Mouse (Mus musculus): ENCODE measurements around the gene Zmiz1. TPM values are rescaled to one million over a fixed set of nuclear protein-coding genes. Genes with fewer than 3 reads are reported as not detected.

Zmiz1 gene
- total RNA-seq, 2 experiments from 2014 or later: 87.7 to 99.3 TPM

DNA sequence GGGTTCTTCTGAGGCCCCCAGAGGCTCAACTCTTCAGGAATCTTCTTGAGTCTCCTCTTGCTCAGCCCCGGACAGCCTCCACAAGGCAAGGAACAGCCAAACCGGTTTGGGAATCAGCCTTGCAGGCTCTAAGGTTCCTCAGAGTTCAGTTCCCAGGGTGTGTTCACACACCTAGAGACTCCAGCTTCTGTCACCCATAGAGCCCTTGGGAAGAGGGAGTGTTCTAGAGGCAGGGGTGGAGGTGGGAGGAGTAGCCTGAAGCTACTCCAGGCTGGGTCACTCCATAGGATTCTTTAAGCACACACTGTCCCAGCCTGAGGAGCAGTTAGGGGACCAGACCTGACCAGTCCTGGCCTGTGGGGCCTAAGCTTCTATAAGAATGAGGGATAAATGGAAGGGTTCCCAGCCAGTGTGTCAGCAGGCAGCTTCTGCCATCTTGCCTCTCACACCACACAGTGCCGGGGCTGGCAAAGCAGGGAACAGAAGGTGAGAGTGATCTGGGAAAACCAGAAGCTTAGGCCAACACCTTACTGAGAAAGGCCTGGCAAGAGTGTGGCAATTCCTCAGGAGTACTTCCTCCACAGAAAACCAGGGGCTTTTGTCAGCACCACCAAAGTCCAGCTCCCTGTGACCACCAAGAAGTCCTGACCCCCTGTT lies 168.7 kb downstream of the Zmiz1 start:
- no peak for TF ChIP-seq CTCF (conservative IDR thresholded peaks at IDR 0.05)
- H3K27ac ChIP-seq: peak overlapping the region; percentile 78; the same call in 1 of the 2 replicates
- no peak for DNase-seq (ENCODE audit: low spot score in 2 of 2)
- H3K4me3 ChIP-seq: no peak overlapping the region

DNA sequence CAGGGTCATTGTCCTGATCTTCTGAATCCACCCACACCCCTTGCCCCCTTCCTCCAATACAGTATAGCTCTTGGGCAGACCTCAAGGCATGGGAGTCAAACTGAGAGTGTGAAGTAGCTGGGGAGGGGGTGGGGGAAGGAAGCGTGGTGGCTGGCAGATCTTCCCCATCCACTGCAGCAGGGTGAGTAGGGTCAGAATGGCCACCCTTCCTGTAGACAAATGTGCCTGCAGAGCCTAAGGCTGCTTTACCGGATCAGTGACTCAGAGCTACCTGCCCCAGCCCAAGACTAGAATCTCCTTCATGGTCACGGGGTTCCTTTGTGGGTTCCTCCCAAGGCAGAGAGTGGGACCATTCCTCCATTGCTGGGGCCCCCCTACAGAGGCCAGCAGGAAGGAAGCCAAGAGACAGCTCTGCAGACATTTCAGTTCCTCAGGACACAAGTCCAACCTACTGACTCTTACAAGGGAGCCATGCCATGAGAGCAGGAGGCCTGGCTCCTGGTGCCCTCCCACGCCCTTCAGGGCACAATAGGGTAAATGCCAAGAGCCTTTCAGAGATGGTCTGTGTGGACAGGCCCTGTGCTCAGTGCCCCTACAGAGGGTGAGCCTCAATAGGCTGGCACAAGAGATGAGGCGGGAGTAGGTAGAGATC lies 169.6 kb downstream of the Zmiz1 start:
- H3K27ac ChIP-seq: peak overlapping the region; percentile 78
- H3K4me3 ChIP-seq: no peak overlapping the region
- no peak for TF ChIP-seq CTCF (conservative IDR thresholded peaks at IDR 0.05)
- DNase-seq (ENCODE audit: low spot score in 2 of 2): no peak

DNA sequence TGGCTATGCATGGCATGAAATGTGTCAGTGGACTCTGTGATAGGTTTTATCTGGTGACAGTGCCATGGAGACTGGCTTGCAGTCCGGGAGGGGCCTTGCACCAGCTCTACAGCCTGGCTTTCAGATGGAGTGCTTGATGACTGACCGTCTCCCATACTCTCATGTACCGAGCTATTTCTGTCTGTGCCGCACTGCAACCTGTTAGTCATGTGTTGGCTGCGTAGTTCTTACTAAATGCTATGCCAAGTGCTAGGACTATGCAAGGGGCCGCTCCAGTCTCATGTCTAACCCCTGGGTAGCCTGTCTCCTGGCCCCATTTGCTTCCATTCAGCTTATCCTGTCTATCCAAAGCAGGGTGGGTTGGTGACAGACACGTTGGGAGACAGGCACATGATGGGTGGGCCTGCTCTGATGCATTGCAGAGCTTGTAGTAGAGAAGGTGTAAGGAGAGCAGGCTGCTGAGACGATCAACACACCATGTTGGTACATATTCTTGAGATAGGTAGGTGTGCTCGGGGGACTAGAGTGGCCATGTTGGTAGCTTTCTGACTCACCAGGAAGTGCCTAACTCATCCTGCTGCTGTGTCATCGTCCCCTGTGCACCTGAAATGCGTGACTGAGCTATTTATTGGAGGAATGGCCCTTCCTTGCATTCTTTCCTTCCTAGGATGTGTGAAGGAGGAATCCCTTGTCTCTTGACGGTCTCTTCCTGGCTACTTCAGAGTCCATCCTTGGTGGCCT lies 171.1 kb downstream of the Zmiz1 start:
- Histone ChIP-seq H3K27ac (peak overlapping the region; percentile 78), H3K4me3 (no peak overlapping the region)
- no peak for TF ChIP-seq CTCF (conservative IDR thresholded peaks at IDR 0.05)
- no peak for DNase-seq (ENCODE audit: low spot score in 2 of 2)

DNA sequence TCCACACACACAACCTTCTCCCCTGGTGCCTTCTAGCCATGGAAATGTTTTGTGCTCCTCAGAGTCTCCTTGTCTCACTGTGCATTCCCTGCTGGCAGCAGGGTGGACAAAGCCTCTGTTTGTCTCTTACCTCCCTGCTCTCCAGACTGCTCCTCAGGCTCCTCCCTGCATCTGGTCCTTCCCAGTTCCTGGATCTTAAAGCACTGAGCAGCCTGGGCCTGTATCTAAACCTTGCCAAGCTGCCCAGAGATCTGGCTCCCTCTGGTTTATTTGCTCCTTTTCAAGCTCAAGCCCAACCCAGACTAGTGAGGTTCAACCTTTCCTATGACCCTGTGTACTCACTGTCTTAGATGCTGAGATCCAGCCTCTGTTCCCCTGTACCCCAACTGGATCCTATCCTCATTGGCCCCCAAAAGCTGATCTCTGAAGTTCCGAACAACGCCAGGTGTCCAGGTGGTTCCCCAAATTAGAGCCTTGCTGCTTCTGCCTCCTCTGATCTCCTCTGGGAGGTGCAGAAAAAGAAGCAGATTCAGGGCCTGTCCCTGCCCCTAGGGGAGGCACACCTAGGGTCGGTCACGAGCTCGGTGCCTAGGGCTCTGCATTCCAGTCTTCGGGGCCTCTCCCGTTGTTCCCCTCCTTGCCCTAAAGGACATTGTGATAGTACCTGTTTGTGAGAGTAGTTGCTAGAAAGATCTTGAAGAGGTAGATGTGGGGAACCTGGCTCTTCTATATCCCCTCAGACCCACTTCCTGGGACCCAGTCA lies 171.8 kb downstream of the Zmiz1 start:
- Histone ChIP-seq H3K27ac (peak overlapping the region; percentile 78), H3K4me3 (no peak overlapping the region)
- DNase-seq (ENCODE audit: low spot score in 2 of 2): no peak
- no peak for TF ChIP-seq CTCF (conservative IDR thresholded peaks at IDR 0.05)

DNA sequence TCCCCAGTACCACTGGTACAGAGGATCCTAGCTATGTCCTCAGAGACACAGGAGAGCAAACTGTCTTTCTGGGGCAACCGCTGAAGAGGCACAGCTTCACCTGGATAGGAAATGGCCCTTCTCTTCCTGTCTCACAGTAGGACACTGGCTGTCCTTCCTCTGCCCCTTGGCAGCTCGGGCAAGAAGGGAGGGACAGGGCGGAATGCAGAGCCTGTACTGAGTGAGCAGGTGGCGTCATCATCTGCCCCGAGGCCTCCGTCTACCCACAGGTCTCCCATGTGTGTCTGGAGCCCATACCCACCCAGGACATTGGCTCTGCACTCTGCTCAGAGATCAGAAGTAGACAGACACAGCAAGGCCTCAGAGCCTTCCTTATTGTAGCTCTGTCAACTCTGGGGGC lies 172.5 kb downstream of the Zmiz1 start:
- no peak overlapping the region for H3K4me3 ChIP-seq
- TF ChIP-seq CTCF (conservative IDR thresholded peaks at IDR 0.05): no peak
- DNase-seq (ENCODE audit: low spot score in 2 of 2): no peak
- peak overlapping the region; percentile 78; the same call in 1 of the 2 replicates for H3K27ac ChIP-seq

DNA sequence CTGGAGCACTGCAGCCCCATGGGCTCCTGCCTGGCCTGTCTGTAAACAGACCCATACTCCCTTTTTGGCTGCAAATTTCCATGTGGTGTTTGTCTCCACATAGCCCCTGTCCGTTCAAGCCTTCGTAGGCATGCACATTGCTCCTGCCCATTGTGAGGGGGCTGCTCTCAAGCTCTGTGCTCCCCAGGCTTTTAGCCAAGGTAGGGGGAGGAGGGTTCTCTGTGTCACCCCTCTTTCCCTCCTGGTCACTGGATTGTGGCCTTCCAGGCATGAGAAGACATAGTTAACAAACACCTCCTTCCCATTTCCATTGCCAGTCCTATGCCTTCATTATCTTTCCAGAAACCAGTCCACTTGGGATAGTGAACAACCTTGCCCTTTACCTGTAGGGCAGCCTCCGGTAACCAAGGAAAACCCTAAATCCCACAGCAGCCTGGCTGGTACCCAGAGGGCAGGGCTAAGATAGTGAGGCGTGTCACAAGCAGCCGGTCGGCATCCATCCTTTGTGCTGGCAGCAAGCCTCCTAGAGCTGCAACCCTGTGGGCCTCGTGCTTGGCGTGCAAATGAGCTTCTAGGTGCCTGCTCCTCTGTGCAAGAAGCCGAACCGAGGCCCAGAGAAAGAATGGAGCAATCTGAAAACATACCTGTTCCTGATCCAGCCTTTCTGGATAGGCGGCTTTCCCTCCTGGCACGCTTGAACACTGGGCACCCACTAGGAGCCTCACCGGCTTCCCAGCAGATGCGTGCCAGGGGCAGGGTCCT lies 174.7 kb downstream of the Zmiz1 start:
- no peak for TF ChIP-seq CTCF (conservative IDR thresholded peaks at IDR 0.05)
- Histone ChIP-seq H3K27ac (peak overlapping the region; percentile 71), H3K4me3 (no peak overlapping the region)
- peak in 1 of 2 experiments; percentile 51 for DNase-seq (ENCODE audit: low spot score in 2 of 2)

DNA sequence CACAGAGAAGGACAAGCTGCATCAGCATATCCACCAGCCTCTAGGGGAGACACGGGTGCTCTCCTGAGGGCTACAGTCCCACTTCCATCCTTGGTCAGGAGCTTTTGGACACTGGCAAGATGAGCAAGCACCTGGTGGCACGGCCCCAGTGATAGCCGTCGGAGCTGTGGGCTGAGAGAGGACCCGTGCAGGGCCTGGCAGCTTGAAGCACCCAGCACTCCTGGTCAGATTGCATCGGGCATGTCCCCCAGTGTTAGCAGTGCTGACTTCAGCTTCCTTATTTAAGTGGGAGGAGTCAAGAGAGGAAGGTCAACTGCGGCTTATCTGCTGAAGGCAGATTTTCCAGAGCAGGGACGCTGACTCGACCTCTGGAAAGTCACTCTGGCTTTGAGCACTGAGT lies 175.3 kb downstream of the Zmiz1 start:
- H3K4me3 ChIP-seq: no peak overlapping the region
- no peak for DNase-seq (ENCODE audit: low spot score in 2 of 2)
- H3K27ac ChIP-seq: peak overlapping the region; percentile 71
- TF ChIP-seq CTCF (conservative IDR thresholded peaks at IDR 0.05): no peak

DNA sequence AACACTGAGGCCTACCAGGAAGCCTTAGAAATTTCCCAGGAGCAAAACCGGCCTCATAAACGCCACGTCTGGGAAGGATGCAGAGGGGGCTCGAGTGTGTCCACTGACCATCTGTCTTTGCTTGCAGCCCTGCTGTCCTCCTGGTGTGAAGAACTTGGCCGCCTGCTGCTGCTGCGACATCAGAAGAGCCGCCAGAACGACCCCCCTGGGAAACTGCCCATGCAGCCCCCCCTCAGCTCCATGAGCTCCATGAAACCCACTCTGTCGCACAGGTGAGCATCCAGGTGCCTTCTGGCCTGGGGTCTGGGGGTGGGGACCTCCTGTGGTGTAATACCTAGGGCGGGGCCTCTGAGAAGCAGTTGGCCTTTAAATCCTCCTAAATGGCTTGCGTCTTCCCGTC lies 176.8 kb downstream of the Zmiz1 start:
- no peak for DNase-seq (ENCODE audit: low spot score in 2 of 2)

DNA sequence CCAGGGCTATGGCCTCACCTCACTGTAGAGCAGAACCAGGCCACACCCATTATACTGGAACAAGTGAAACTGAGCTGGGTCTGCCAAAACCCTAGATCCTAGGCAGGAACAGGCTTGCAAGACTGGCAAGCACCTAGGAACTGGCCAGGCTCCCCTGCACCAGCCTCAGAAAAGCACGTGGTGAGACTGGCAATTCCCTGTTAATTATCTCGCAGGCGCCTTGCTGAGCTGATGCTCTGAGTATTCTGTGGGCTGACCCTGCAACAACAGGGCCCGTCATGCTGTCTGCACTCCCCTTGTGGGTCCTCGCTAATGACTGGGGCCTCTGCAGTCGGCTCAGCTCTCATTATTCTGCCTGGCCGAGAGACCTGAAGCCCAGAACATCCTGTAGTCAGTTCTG lies 177.3 kb downstream of the Zmiz1 start:
- DNase-seq (ENCODE audit: low spot score in 2 of 2): peak; percentile 27 to 62
- no peak overlapping the region for H3K4me3 ChIP-seq
- no peak for TF ChIP-seq CTCF (conservative IDR thresholded peaks at IDR 0.05)
- H3K27ac ChIP-seq: peak overlapping the region; percentile 30; the same call in 1 of the 2 replicates

More for the DNA sequence above, 176.8 kb downstream of the Zmiz1 start:
- H3K27ac ChIP-seq: peak overlapping the region; percentile 30; the same call in 1 of the 2 replicates
- TF ChIP-seq CTCF (conservative IDR thresholded peaks at IDR 0.05): no peak
- H3K4me3 ChIP-seq: no peak overlapping the region

DNA sequence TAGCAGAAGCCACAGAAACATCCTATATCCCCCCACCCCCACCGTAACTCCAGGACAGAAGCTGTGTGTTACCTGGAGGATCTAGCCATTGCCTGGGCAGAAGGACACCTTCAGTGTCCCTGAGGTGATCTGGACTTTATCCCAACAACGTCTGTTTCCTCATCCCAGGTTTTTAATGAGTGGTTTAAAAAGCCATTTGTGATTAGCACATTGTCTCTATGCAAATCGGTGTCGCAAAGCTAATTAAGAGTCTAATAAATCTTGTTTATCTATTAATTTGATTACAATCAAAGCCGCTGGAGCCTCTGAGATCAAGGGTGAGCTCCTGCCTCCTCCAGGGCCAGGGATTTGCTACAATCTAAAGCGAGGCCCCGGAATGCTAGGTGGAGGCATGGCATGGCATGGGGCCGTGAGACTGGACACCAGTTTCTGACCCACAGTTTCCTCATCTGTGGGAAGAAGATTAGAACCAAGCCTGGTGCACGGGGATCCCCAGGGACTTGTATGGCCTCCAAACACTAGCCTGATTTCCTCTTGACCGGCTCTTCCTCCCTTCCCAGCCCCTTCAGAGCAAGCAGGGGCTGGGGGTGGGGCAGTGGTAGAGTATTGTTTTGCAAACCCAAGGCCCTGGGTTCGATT lies 180.3 kb downstream of the Zmiz1 start:
- DNase-seq (ENCODE audit: low spot score in 2 of 2): no peak
- H3K4me3 ChIP-seq: no peak overlapping the region
- no peak for TF ChIP-seq CTCF (conservative IDR thresholded peaks at IDR 0.05)
- no peak overlapping the region for H3K27ac ChIP-seq

DNA sequence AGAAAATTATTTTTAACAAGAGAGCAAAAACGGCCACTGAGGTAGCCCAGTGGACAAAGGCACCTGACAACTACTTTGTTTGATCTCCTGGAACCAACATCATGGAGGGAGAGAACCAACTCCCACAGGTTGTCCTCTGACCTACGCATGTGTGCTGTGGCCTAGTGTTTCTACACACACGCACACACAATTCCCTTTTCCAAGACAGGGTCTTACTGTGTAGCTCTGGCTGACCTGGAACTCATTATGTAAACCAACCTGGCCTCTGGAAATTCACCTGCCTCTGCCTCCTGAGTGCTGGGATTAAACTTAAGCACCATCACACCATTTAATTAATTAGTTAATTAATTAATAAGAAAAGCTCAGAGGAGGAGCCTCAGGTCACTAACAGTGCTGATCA lies 181.0 kb downstream of the Zmiz1 start:
- H3K4me3 ChIP-seq: no peak overlapping the region
- no peak for DNase-seq (ENCODE audit: low spot score in 2 of 2)
- no peak for TF ChIP-seq CTCF (conservative IDR thresholded peaks at IDR 0.05)
- peak overlapping the region; percentile 47; the same call in 1 of the 2 replicates for H3K27ac ChIP-seq

Measured in layer of hippocampus, adult 2 months (tissue).